Mouse (Mus musculus): ENCODE results near the gene Morc2a.

Morc2a gene

GRCm38 (mm10) chr11:3684723-3685430 lies 35.9 kb downstream of the Morc2a start:
- DNase-seq = no peak

GRCm38 (mm10) chr11:3685431-3685830 lies 36.4 kb downstream of the Morc2a start:
- DNase-seq = no peak

GRCm38 (mm10) chr11:3686318-3686717 lies 37.3 kb downstream of the Morc2a start:
- peak in 1 of 2 experiments; percentile 39 for DNase-seq

GRCm38 (mm10) chr11:3686885-3687284 lies 37.9 kb downstream of the Morc2a start:
- DNase-seq = no peak

GRCm38 (mm10) chr11:3691746-3692145 lies 42.8 kb downstream of the Morc2a start:
- DNase-seq = no peak

GRCm38 (mm10) chr11:3696086-3696616 lies 47.2 kb downstream of the Morc2a start:
- no peak for DNase-seq

- DNase-seq = no peak
Measured at GRCm38 (mm10) chr11:3697441-3697840, 48.5 kb downstream of the Morc2a start.

- DNase-seq = peak in 1 of 2 experiments; percentile 20
Measured at GRCm38 (mm10) chr11:3703089-3703992, 54.4 kb downstream of the Morc2a start.

GRCm38 (mm10) chr11:3704404-3704803 lies 55.4 kb downstream of the Morc2a start:
- DNase-seq = peak in 1 of 2 experiments; percentile 23

GRCm38 (mm10) chr11:3707057-3707456 lies 58.1 kb downstream of the Morc2a start:
- peak in 1 of 2 experiments; percentile 4 for DNase-seq

- peak in 1 of 2 experiments; percentile 21 for DNase-seq
Measured at GRCm38 (mm10) chr11:3710203-3710602, 61.2 kb downstream of the Morc2a start.

GRCm38 (mm10) chr11:3714486-3714885 lies 65.5 kb downstream of the Morc2a start:
- DNase-seq = peak; percentile 50 to 66

- DNase-seq = no peak
Measured at GRCm38 (mm10) chr11:3716662-3717061, 67.7 kb downstream of the Morc2a start.

- DNase-seq = no peak
Measured at GRCm38 (mm10) chr11:3722036-3722435, 73.0 kb downstream of the Morc2a start.

- DNase-seq = no peak
Measured at GRCm38 (mm10) chr11:3722861-3723260, 73.9 kb downstream of the Morc2a start.

- DNase-seq = no peak
Measured at GRCm38 (mm10) chr11:3723910-3724309, 74.9 kb downstream of the Morc2a start.

GRCm38 (mm10) chr11:3724726-3725125 lies 75.7 kb downstream of the Morc2a start:
- no peak for DNase-seq

- DNase-seq = no peak
Measured at GRCm38 (mm10) chr11:3725331-3726054, 76.5 kb downstream of the Morc2a start.

- DNase-seq = no peak
Measured at GRCm38 (mm10) chr11:3727438-3728105, 78.6 kb downstream of the Morc2a start.

GRCm38 (mm10) chr11:3731469-3731868 lies 82.5 kb downstream of the Morc2a start:
- DNase-seq = no peak

- no peak for DNase-seq
Measured at GRCm38 (mm10) chr11:3733933-3734636, 85.1 kb downstream of the Morc2a start.

GRCm38 (mm10) chr11:3735715-3736114 lies 86.7 kb downstream of the Morc2a start:
- no peak for DNase-seq

Data from lung, postnatal 4 days (tissue).